Mouse (Mus musculus): Measurements from ENCODE around the gene 1600002K03Rik. TPM values are rescaled to one million over a fixed set of nuclear protein-coding genes. Genes with fewer than 3 reads are reported as not detected.
"Not testable (repeated sequence)": the region's sequence is repeated elsewhere in the genome, so short reads cannot be mapped to it uniquely, and the experiment has no call there.

1600002K03Rik gene
- polyA plus RNA-seq, 1 experiment from 2014 or later, result 8.4 TPM

- no peaks in the 10 kb centered on the region for H3K36me3 ChIP-seq (ENCODE audit: control insufficient read depth, insufficient read depth)
- H3K9ac ChIP-seq (ENCODE audit: low read depth, low read length), result no peak overlapping the region
- peaks cover 2% of the 10 kb centered on the region for H3K4me1 ChIP-seq (ENCODE audit: control insufficient read depth, low read depth, low read length)
- H3K4me3 ChIP-seq (ENCODE audit: low read depth, low read length), result no peak overlapping the region
- WGBS (ENCODE audit: insufficient replicate concordance), result 50% methylated on average over 7 of the region's 9 CpGs
- H3K27me3 ChIP-seq (ENCODE audit: control insufficient read depth, insufficient read depth, low read depth, low read length), result no peaks in the 10 kb centered on the region; the same call in 1 of the 2 replicates
- ATAC-seq (ENCODE audit: low read depth), result no peak
- no peaks in the 10 kb centered on the region for H3K9me3 ChIP-seq (replicated peaks; ENCODE audit: control insufficient read depth, low read length)
- H3K27ac ChIP-seq (ENCODE audit: low read length), result no peak overlapping the region
- H3K4me2 ChIP-seq (ENCODE audit: low read depth, low read length), result no peak overlapping the region
These were observed 47.9 kb downstream of the 1600002K03Rik start for GRCm38 (mm10) chr10:80220676-80221075.

GRCm38 (mm10) chr10:80223137-80223536 lies 50.4 kb downstream of the 1600002K03Rik start:
- 17% methylated on average over 2 of the region's 2 CpGs for WGBS (ENCODE audit: insufficient replicate concordance)
- H3K9ac ChIP-seq (ENCODE audit: low read depth, low read length); ATAC-seq (ENCODE audit: low read depth); H3K27me3 ChIP-seq (ENCODE audit: control insufficient read depth, insufficient read depth, low read depth, low read length); H3K4me3 ChIP-seq (ENCODE audit: low read depth, low read length); H3K4me2 ChIP-seq (ENCODE audit: low read depth, low read length); H3K27ac ChIP-seq (ENCODE audit: low read length); H3K9me3 ChIP-seq (replicated peaks; ENCODE audit: control insufficient read depth, low read length); H3K36me3 ChIP-seq (ENCODE audit: control insufficient read depth, insufficient read depth): not testable (repeated sequence)
- H3K4me1 ChIP-seq (ENCODE audit: control insufficient read depth, low read depth, low read length), result peaks cover 20% of the 10 kb centered on the region

Other genes with a start within 250 kb of the 1600002K03Rik start
- gene Arid3a, start 245.9 kb upstream of the 1600002K03Rik start, polyA plus RNA-seq (2015; fragmentation: Nextera tagmentation; extraction: Ambion mirVana), result 5.1 and 5.8 TPM in 2 replicates
- 42.2 and 44.7 TPM in 2 replicates for gene Wdr18, start 212.8 kb upstream of the 1600002K03Rik start, polyA plus RNA-seq (2015; fragmentation: Nextera tagmentation; extraction: Ambion mirVana)
- gene Grin3b, start 202.2 kb upstream of the 1600002K03Rik start, polyA plus RNA-seq (2015; fragmentation: Nextera tagmentation; extraction: Ambion mirVana), result 0.08 TPM in 1 of 2 replicates, not detected in the other
- gene Tmem259, start 188.6 kb upstream of the 1600002K03Rik start, polyA plus RNA-seq (2015; fragmentation: Nextera tagmentation; extraction: Ambion mirVana), result 3.0 and 4.8 TPM in 2 replicates
- gene Cnn2, start 184.4 kb upstream of the 1600002K03Rik start, polyA plus RNA-seq (2015; fragmentation: Nextera tagmentation; extraction: Ambion mirVana), result 42.5 and 44.9 TPM in 2 replicates
- gene Abca7, start 176.4 kb upstream of the 1600002K03Rik start, polyA plus RNA-seq (2015; fragmentation: Nextera tagmentation; extraction: Ambion mirVana), result 8.6 and 9.0 TPM in 2 replicates
- 16.6 and 17.3 TPM in 2 replicates for gene Arhgap45, start 156.3 kb upstream of the 1600002K03Rik start, polyA plus RNA-seq (2015; fragmentation: Nextera tagmentation; extraction: Ambion mirVana)
- 66.8 and 70.1 TPM in 2 replicates for gene Polr2e, start 133.1 kb upstream of the 1600002K03Rik start, polyA plus RNA-seq (2015; fragmentation: Nextera tagmentation; extraction: Ambion mirVana)
- gene Gpx4, start 125.8 kb upstream of the 1600002K03Rik start, polyA plus RNA-seq (2015; fragmentation: Nextera tagmentation; extraction: Ambion mirVana), result 553 and 567 TPM in 2 replicates
- gene Sbno2, start 67.4 kb upstream of the 1600002K03Rik start, polyA plus RNA-seq (2015; fragmentation: Nextera tagmentation; extraction: Ambion mirVana), result 10.3 and 11.8 TPM in 2 replicates
- gene Stk11, start 57.1 kb upstream of the 1600002K03Rik start, polyA plus RNA-seq (2015; fragmentation: Nextera tagmentation; extraction: Ambion mirVana), result 13.2 and 14.4 TPM in 2 replicates
- 288 and 309 TPM in 2 replicates for gene Atp5d, start 34.3 kb upstream of the 1600002K03Rik start, polyA plus RNA-seq (2015; fragmentation: Nextera tagmentation; extraction: Ambion mirVana)
- 0.44 and 0.65 TPM in 2 replicates for gene Cbarp, start 32.1 kb upstream of the 1600002K03Rik start, polyA plus RNA-seq (2015; fragmentation: Nextera tagmentation; extraction: Ambion mirVana)
- 2.3 and 2.6 TPM in 2 replicates for gene Midn, start 24.7 kb upstream of the 1600002K03Rik start, polyA plus RNA-seq (2015; fragmentation: Nextera tagmentation; extraction: Ambion mirVana)
- gene Cirbp, start 7.0 kb upstream of the 1600002K03Rik start, polyA plus RNA-seq (2015; fragmentation: Nextera tagmentation; extraction: Ambion mirVana), result 13.8 and 14.2 TPM in 2 replicates
- 0.47 and 0.53 TPM in 2 replicates for gene Efna2, start 6.5 kb downstream of the 1600002K03Rik start, polyA plus RNA-seq (2015; fragmentation: Nextera tagmentation; extraction: Ambion mirVana)
- gene Mum1, start 53.5 kb downstream of the 1600002K03Rik start, polyA plus RNA-seq (2015; fragmentation: Nextera tagmentation; extraction: Ambion mirVana), result 14.6 and 14.8 TPM in 2 replicates
- gene Ndufs7, start 76.2 kb downstream of the 1600002K03Rik start, polyA plus RNA-seq (2015; fragmentation: Nextera tagmentation; extraction: Ambion mirVana), result 220 and 223 TPM in 2 replicates
- gene Gamt, start 88.1 kb downstream of the 1600002K03Rik start, polyA plus RNA-seq (2015; fragmentation: Nextera tagmentation; extraction: Ambion mirVana), result 138 and 166 TPM in 2 replicates
- gene Dazap1, start 88.5 kb downstream of the 1600002K03Rik start, polyA plus RNA-seq (2015; fragmentation: Nextera tagmentation; extraction: Ambion mirVana), result 21.1 and 21.3 TPM in 2 replicates
- gene Rps15, start 119.5 kb downstream of the 1600002K03Rik start, polyA plus RNA-seq (2015; fragmentation: Nextera tagmentation; extraction: Ambion mirVana), result 460 and 501 TPM in 2 replicates
- gene Apc2, start 123.0 kb downstream of the 1600002K03Rik start, polyA plus RNA-seq (2015; fragmentation: Nextera tagmentation; extraction: Ambion mirVana), result 0.12 and 0.23 TPM in 2 replicates
- gene 2310011J03Rik, start 147.6 kb downstream of the 1600002K03Rik start, polyA plus RNA-seq (2015; fragmentation: Nextera tagmentation; extraction: Ambion mirVana), result 27.9 and 29.0 TPM in 2 replicates
- gene Pcsk4, start 156.6 kb downstream of the 1600002K03Rik start, polyA plus RNA-seq (2015; fragmentation: Nextera tagmentation; extraction: Ambion mirVana), result 3.5 and 4.0 TPM in 2 replicates
- gene Reep6, start 157.0 kb downstream of the 1600002K03Rik start, polyA plus RNA-seq (2015; fragmentation: Nextera tagmentation; extraction: Ambion mirVana), result 83.9 and 102 TPM in 2 replicates
- gene Adamtsl5, start 175.5 kb downstream of the 1600002K03Rik start, polyA plus RNA-seq (2015; fragmentation: Nextera tagmentation; extraction: Ambion mirVana), result 2.2 and 3.4 TPM in 2 replicates
- 0.05 and 0.18 TPM in 2 replicates for gene Plk5, start 183.5 kb downstream of the 1600002K03Rik start, polyA plus RNA-seq (2015; fragmentation: Nextera tagmentation; extraction: Ambion mirVana)
- gene Mex3d, start 214.7 kb downstream of the 1600002K03Rik start, polyA plus RNA-seq (2015; fragmentation: Nextera tagmentation; extraction: Ambion mirVana), result 0.32 and 0.60 TPM in 2 replicates
- 49.2 and 52.7 TPM in 2 replicates for gene Mbd3, start 226.6 kb downstream of the 1600002K03Rik start, polyA plus RNA-seq (2015; fragmentation: Nextera tagmentation; extraction: Ambion mirVana)
- 509 and 519 TPM in 2 replicates for gene Uqcr11, start 233.9 kb downstream of the 1600002K03Rik start, polyA plus RNA-seq (2015; fragmentation: Nextera tagmentation; extraction: Ambion mirVana)

Data from liver, embryonic 16.5 days (tissue).